Mouse (Mus musculus) lung, adult 2 months (tissue): Measurements from ENCODE around the gene Klhl32.

Experiments used
- CTCF ChIP-seq: fragments of 200-500 bp; IDR thresholded peaks from 2 replicates; pipeline ENCODE4 v1.5.1; 2011; ENCODE audit warnings: mild to moderate bottlenecking, low read length, control low read depth; ENCODE audit not compliant: insufficient read depth
- POLR2A ChIP-seq: fragments of 200-500 bp; IDR thresholded peaks from 2 replicates; pipeline ENCODE4 v1.6.1; 2011; ENCODE audit warnings: low read depth, mild to moderate bottlenecking, control low read depth, low read length, borderline replicate concordance; ENCODE audit errors: extremely low read depth

GRCm38 (mm10) chr4:24897851-24898515, 47.1 kb upstream of the Klhl32 start, which contains the start of gene Ndufaf4:
- TF ChIP-seq POLR2A, result no peak
- TF ChIP-seq CTCF, result peak; percentile 59
